Mouse (Mus musculus) thymus, adult 2 months (tissue): ENCODE results near the gene Mindy1. TPM values are rescaled to one million over a fixed set of nuclear protein-coding genes. Genes with fewer than 3 reads are reported as not detected.

Experiments used
- DNase-seq: peaks from one replicate; pipeline ENCODE4 v3.0.0; 2021
- H3K27ac ChIP-seq: fragments of 200-500 bp; 2 replicates; pipeline ENCODE4 v1.5.1; 2012; ENCODE audit warnings: low read length, control low read depth; ENCODE audit not compliant: control insufficient read depth, insufficient read depth
- H3K27me3 ChIP-seq: fragments of 200-500 bp; 2 replicates; pipeline ENCODE4 v1.6.1; 2012; ENCODE audit warnings: mild to moderate bottlenecking, low read length, moderate library complexity, mixed read lengths; ENCODE audit not compliant: control insufficient read depth, insufficient read depth
- H3K36me3 ChIP-seq: fragments of 200-500 bp; 2 replicates; pipeline ENCODE4 v1.6.1; 2012; ENCODE audit warnings: mild to moderate bottlenecking, low read length, moderate library complexity; ENCODE audit not compliant: control insufficient read depth, insufficient read depth
- H3K4me1 ChIP-seq: fragments of 200-500 bp; replicated peaks from 2 replicates; pipeline ENCODE4 v1.6.1; 2012; ENCODE audit warnings: low read length; ENCODE audit not compliant: control insufficient read depth, insufficient read depth
- H3K4me3 ChIP-seq: fragments of 200-500 bp; 2 replicates; pipeline ENCODE4 v1.5.1; 2012; ENCODE audit warnings: mild to moderate bottlenecking, low read length, control low read depth, moderate library complexity; ENCODE audit not compliant: control insufficient read depth, insufficient read depth
- CTCF ChIP-seq: fragments of 200-500 bp; IDR thresholded peaks from 2 replicates; pipeline ENCODE4 v1.5.1; 2012; ENCODE audit warnings: mild to moderate bottlenecking, control low read depth, low read length, moderate library complexity, borderline replicate concordance; ENCODE audit not compliant: control insufficient read depth, poor library complexity, insufficient read depth; ENCODE audit errors: extremely low read depth
- POLR2A ChIP-seq: fragments of 200-500 bp; IDR thresholded peaks from 2 replicates; pipeline ENCODE4 v1.6.1; 2012; ENCODE audit warnings: mild to moderate bottlenecking, low read length, control low read depth, moderate library complexity; ENCODE audit not compliant: control insufficient read depth, poor library complexity, insufficient read depth; ENCODE audit errors: extremely low read depth
- WGBS: fragments of 180-500 bp; shearing (Covaris S2); methylation state at CpG from one replicate; pipeline ENCODE4 v1.1.7; 2018; 5-methylcytosine and 5-hydroxymethylcytosine counted together
- polyA plus RNA-seq: library from polyadenylated mRNA; depleted of rRNA; stranded (reverse); fragments of >200 nt; gene quantifications from 2 replicates; pipeline ENCODE4 v1.2.3, GENCODE M21; 2012

Mindy1 gene
- polyA plus RNA-seq, 1 experiment: 50.4 TPM

DNA sequence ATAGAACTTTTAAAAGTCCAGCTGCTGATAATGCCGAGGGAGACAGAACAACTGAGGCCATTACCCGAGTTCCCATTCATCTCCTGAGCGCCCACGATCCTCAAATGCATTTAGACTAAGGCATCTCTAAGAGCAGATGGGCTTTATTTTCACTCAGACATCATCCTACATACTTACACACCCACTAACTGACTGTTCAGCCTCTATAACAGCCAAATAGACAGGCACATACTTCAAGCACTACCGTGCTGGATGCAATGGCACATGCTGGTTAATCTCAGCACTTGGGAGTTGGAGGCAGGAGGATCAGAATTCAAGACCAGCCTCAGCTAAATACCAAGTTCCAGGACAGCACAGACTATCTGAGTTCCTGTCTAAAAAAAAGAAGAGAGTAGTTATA, 11.4 kb upstream of the Mindy1 start:
- WGBS: 96% methylated on average over 5 of the region's 5 CpGs
- no peaks in the 10 kb centered on the region for H3K4me1 ChIP-seq
- no peak overlapping the region for H3K27ac ChIP-seq
- H3K27me3 ChIP-seq: no peaks in the 10 kb centered on the region
- DNase-seq: no peak
- no peak overlapping the region for H3K4me3 ChIP-seq
- TF ChIP-seq CTCF (no peak), POLR2A (no peak)
- H3K36me3 ChIP-seq: no peaks in the 10 kb centered on the region

- no peaks in the 10 kb centered on the region for H3K27me3 ChIP-seq
- TF ChIP-seq POLR2A: no peak
- H3K36me3 ChIP-seq: no peaks in the 10 kb centered on the region
- no peak overlapping the region for H3K27ac ChIP-seq
- no peak overlapping the region for H3K4me3 ChIP-seq
- DNase-seq: no peak
- 96% methylated on average over 12 of the region's 12 CpGs for WGBS
- H3K4me1 ChIP-seq: no peaks in the 10 kb centered on the region
Measured at GRCm38 (mm10) chr3:95270766-95271364, 10.3 kb upstream of the Mindy1 start.

GRCm38 (mm10) chr3:95273471-95273870, 7.7 kb upstream of the Mindy1 start:
- Histone ChIP-seq H3K36me3 (no peaks in the 10 kb centered on the region), H3K4me3 (no peak overlapping the region), H3K27ac (no peak overlapping the region), H3K27me3 (no peaks in the 10 kb centered on the region), H3K4me1 (peaks cover 2% of the 10 kb centered on the region; the same call in 1 of the 2 replicates)
- no peak for DNase-seq
- 97% methylated on average over 5 of the region's 5 CpGs for WGBS
- TF ChIP-seq POLR2A (no peak), CTCF (no peak)

DNA sequence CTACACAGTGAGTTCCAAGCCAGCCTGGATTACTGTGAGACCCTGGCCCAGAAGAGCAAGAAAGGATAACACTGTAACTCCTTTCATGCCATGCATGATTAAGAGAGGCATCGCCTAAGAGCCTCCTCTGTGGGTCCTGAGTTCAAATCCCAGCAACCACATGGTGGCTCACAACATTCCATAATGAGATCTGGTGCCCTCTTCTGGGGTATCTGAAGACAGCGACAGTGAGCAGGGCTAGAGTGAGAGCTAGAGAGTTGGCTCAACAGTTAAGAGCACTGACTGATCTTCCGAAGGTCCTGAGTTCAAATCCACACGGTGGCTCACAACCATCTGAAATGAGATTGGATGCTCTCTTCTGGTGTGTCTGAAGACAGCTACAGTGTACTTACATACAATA, 6.7 kb upstream of the Mindy1 start:
- no peaks in the 10 kb centered on the region for H3K36me3 ChIP-seq
- peaks cover 2% of the 10 kb centered on the region; the same call in 1 of the 2 replicates for H3K4me1 ChIP-seq
- DNase-seq: no peak
- 96% methylated on average over 4 of the region's 4 CpGs for WGBS
- H3K27ac ChIP-seq: no peak overlapping the region
- TF ChIP-seq POLR2A: no peak
- TF ChIP-seq CTCF: no peak
- H3K27me3 ChIP-seq: no peaks in the 10 kb centered on the region
- no peak overlapping the region for H3K4me3 ChIP-seq

GRCm38 (mm10) chr3:95275161-95275560, 6.0 kb upstream of the Mindy1 start:
- no peak overlapping the region for H3K27ac ChIP-seq
- H3K4me1 ChIP-seq: peaks cover 2% of the 10 kb centered on the region; the same call in 1 of the 2 replicates

GRCm38 (mm10) chr3:95276428-95276934, 4.7 kb upstream of the Mindy1 start:
- no peaks in the 10 kb centered on the region for H3K27me3 ChIP-seq
- H3K4me1 ChIP-seq: peaks cover 10% of the 10 kb centered on the region
- no peak overlapping the region for H3K27ac ChIP-seq
- TF ChIP-seq CTCF (no peak), POLR2A (no peak)
- no peaks in the 10 kb centered on the region for H3K36me3 ChIP-seq
- 44% methylated on average over 5 of the region's 5 CpGs for WGBS
- DNase-seq: no peak
- no peak overlapping the region for H3K4me3 ChIP-seq

More at GRCm38 (mm10) chr3:95275161-95275560, 6.0 kb upstream of the Mindy1 start:
- no peak for DNase-seq
- no peak for TF ChIP-seq POLR2A
- TF ChIP-seq CTCF: no peak
- no peak overlapping the region for H3K4me3 ChIP-seq
- no peaks in the 10 kb centered on the region for H3K36me3 ChIP-seq
- WGBS: 77% methylated on average over 6 of the region's 6 CpGs
- H3K27me3 ChIP-seq: no peaks in the 10 kb centered on the region

DNA sequence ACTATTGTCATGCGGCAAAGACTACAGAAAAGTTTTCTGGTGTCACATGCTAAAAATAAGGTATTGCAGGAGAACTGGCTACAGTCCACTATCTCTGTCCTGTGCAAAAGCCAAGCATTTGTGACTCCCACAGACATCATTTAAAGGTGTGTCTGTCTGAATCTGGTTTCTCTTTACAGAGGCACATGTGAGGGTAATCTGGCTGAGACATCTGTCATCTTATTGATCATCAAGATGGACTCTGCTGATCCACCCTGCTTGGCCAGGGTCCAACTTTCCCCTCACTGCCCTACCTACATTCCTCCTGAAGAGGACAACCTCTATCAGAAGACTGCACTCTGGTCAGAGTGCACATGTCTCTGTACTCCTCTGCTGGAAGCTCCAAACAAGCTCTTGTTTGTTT, 4.0 kb upstream of the Mindy1 start:
- 91% methylated on average over 1 of the region's 1 CpGs for WGBS
- H3K4me1 ChIP-seq: peaks cover 10% of the 10 kb centered on the region
- H3K27me3 ChIP-seq: no peaks in the 10 kb centered on the region
- H3K36me3 ChIP-seq: no peaks in the 10 kb centered on the region
- H3K4me3 ChIP-seq: no peak overlapping the region
- no peak for DNase-seq
- no peak overlapping the region for H3K27ac ChIP-seq
- TF ChIP-seq POLR2A: no peak
- no peak for TF ChIP-seq CTCF
